Mouse (Mus musculus) erythroid progenitor cell, adult 5-6 weeks (primary cell): Measurements from ENCODE around the gene Pkd1. TPM values are rescaled to one million over a fixed set of nuclear protein-coding genes. Genes with fewer than 3 reads are reported as not detected.

ENCODE experiments used
- ATAC-seq: replicated peaks from 2 replicates; pipeline ENCODE4 v1.8.0; 2016; ENCODE audit warnings: moderate number of reproducible peaks, mild to moderate bottlenecking, moderate TSS enrichment, inconsistent platforms; ENCODE audit not compliant: poor library complexity, low FRiP score, severe bottlenecking
- total RNA-seq, 2 experiments: library from RNA; stranded (forward) in 1 of 2; stranded (reverse) in 1 of 2; fragments of 150-400 nt in 1 of 2; fragments of 186-747, 209-891 nt in 1 of 2; gene quantifications; 2 replicates each; pipeline versions ENCODE4 v1.2.3 to v1.2.4; 2015 to 2017; ENCODE audit warnings: low replicate concordance in 2 of 2

Gene Pkd1
- total RNA-seq (2015; ENCODE audit: low replicate concordance): 11.3 and 11.9 TPM in 2 replicates
- total RNA-seq (2017; ENCODE audit: low replicate concordance): 11.7 and 22.5 TPM in 2 replicates

GRCm38 (mm10) chr17:24549618-24550415 lies at the start of gene Pkd1:
Gene Pkd1 (plus strand): TSS chr17:24549834.
- ATAC-seq: peak; percentile 85

GRCm38 (mm10) chr17:24502208-24502607 lies 47.4 kb upstream of the Pkd1 start:
- ATAC-seq: no peak

GRCm38 (mm10) chr17:24504085-24504484 lies 45.5 kb upstream of the Pkd1 start:
- ATAC-seq: no peak

GRCm38 (mm10) chr17:24505286-24505955 lies 44.2 kb upstream of the Pkd1 start:
- no peak for ATAC-seq

GRCm38 (mm10) chr17:24506332-24507070 lies 43.1 kb upstream of the Pkd1 start:
- ATAC-seq: no peak

- ATAC-seq: no peak
Observed at GRCm38 (mm10) chr17:24507129-24507664, 42.4 kb upstream of the Pkd1 start.

GRCm38 (mm10) chr17:24507806-24508460 lies 41.7 kb upstream of the Pkd1 start:
- ATAC-seq: no peak

GRCm38 (mm10) chr17:24513609-24514008 lies 36.0 kb upstream of the Pkd1 start:
- ATAC-seq: peak; percentile 63

- ATAC-seq: no peak
Observed at GRCm38 (mm10) chr17:24514270-24515257, 35.1 kb upstream of the Pkd1 start.

GRCm38 (mm10) chr17:24520450-24520849 lies 29.2 kb upstream of the Pkd1 start:
- no peak for ATAC-seq

GRCm38 (mm10) chr17:24524734-24525133 lies 24.9 kb upstream of the Pkd1 start:
- no peak for ATAC-seq

GRCm38 (mm10) chr17:24527315-24527714 lies 22.3 kb upstream of the Pkd1 start:
- no peak for ATAC-seq

- ATAC-seq: peak; percentile 91
Observed at GRCm38 (mm10) chr17:24527723-24528559, 21.7 kb upstream of the Pkd1 start, which contains the start of gene Traf7. Gene Traf7 (minus strand): TSS chr17:24527938.

- no peak for ATAC-seq
Observed at GRCm38 (mm10) chr17:24528560-24528918, 21.1 kb upstream of the Pkd1 start.

- ATAC-seq: no peak
Observed at GRCm38 (mm10) chr17:24529007-24529451, 20.6 kb upstream of the Pkd1 start.

- no peak for ATAC-seq
Observed at GRCm38 (mm10) chr17:24529883-24530282, 19.8 kb upstream of the Pkd1 start.

- no peak for ATAC-seq
Observed at GRCm38 (mm10) chr17:24530361-24531050, 19.1 kb upstream of the Pkd1 start.
